Mouse (Mus musculus) limb, embryonic 14.5 days (tissue): ENCODE results near the gene Trem2. TPM values are rescaled to one million over a fixed set of nuclear protein-coding genes. Genes with fewer than 3 reads are reported as not detected.

Experiments
- ATAC-seq: fragments of 200-750 bp; cut with Nextera tagmentation; 2 replicates; pipeline ENCODE4 v1.8.0; 2017; ENCODE audit warnings: low read depth, moderate number of reproducible peaks, moderate TSS enrichment; ENCODE audit not compliant: low FRiP score
- DNase-seq: peaks from one replicate; pipeline ENCODE4 v3.0.0-alpha.2; 2015; ENCODE audit warnings: low spot score
- H3K27ac ChIP-seq: fragments of 300-500 bp; sonication (generic); replicated peaks from 2 replicates; pipeline ENCODE4 v1.5.1; 2014; ENCODE audit warnings: low read depth, mild to moderate bottlenecking, low read length, moderate library complexity, mixed read lengths
- H3K27me3 ChIP-seq: fragments of 300-500 bp; sonication (generic); 2 replicates; pipeline ENCODE4 v1.6.1; 2014; ENCODE audit warnings: low read length, mixed read lengths; ENCODE audit not compliant: control insufficient read depth, insufficient read depth
- H3K36me3 ChIP-seq: fragments of 300-500 bp; sonication (generic); 2 replicates; pipeline ENCODE4 v1.6.1; 2014; ENCODE audit warnings: mild to moderate bottlenecking, low read length, moderate library complexity, mixed read lengths; ENCODE audit not compliant: control insufficient read depth, insufficient read depth
- H3K4me1 ChIP-seq: fragments of 300-500 bp; sonication (generic); 2 replicates; pipeline ENCODE4 v1.6.1; 2014; ENCODE audit warnings: antibody characterized with exemption, low read length, mixed read lengths; ENCODE audit not compliant: control insufficient read depth, insufficient read depth
- H3K4me2 ChIP-seq: fragments of 300-500 bp; sonication (generic); replicated peaks from 2 replicates; pipeline ENCODE4 v1.6.1; 2014; ENCODE audit warnings: low read depth, mild to moderate bottlenecking, low read length, moderate library complexity; ENCODE audit not compliant: severe bottlenecking
- H3K4me3 ChIP-seq: fragments of 300-500 bp; sonication (generic); replicated peaks from 2 replicates; pipeline ENCODE4 v1.5.1; 2014; ENCODE audit warnings: low read length
- H3K9ac ChIP-seq: fragments of 300-500 bp; sonication (generic); 2 replicates; pipeline ENCODE4 v1.6.1; 2014; ENCODE audit warnings: mild to moderate bottlenecking, low read depth, low read length, moderate library complexity; ENCODE audit not compliant: severe bottlenecking
- H3K9me3 ChIP-seq: fragments of 300-500 bp; sonication (generic); 2 replicates; pipeline ENCODE4 v1.6.1; 2016; ENCODE audit warnings: low read length; ENCODE audit not compliant: control insufficient read depth
- POLR2A ChIP-seq: fragments of 200-500 bp; IDR thresholded peaks from 2 replicates; pipeline ENCODE4 v1.8.0; 2012; ENCODE audit warnings: inconsistent platforms, mild to moderate bottlenecking, moderate library complexity, borderline replicate concordance; ENCODE audit not compliant: insufficient read depth, insufficient read length; ENCODE audit errors: extremely low read depth
- WGBS: fragments of 180-500 bp; shearing (Covaris S2); extraction: QIAGEN DNeasy Blood & Tissue Kit; methylation state at CpG from one replicate; pipeline ENCODE4 v1.1.7; 2014; 5-methylcytosine and 5-hydroxymethylcytosine counted together
- polyA plus RNA-seq, 2 experiments: library from polyadenylated mRNA; depleted of rRNA in 1 of 2; stranded (reverse) in 1 of 2; unstranded in 1 of 2; fragments of >200 nt; fragmentation: Nextera tagmentation in 1 of 2; extraction: Ambion mirVana in 1 of 2; gene quantifications; 2 replicates each; pipeline versions ENCODE4 v1.2.1 to v1.2.3; 2012 to 2014

The Trem2 gene
- polyA plus RNA-seq, 2 experiments: 8.4 to 10.4 TPM

DNA sequence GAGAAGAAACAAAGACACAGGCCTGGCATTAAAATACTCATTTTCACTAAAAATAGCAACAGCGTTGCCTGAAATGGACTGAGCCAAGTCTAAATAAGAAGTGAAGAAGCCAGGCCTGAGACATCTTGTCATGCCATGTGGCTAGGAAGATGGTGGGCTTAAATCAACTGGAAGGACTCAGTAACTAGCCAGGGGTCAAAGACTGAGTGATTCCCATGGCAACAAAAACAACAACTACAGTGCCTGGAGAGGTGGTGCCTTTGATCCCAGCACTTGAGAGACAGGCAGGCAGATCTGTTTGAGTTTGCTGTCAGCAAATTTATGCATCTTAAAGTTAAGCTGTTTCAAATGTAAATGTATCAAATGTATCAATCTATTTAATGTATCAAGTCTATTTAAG lies 5.9 kb upstream of the Trem2 start:
- ATAC-seq: no peak
- no peak for TF ChIP-seq POLR2A
- Histone ChIP-seq H3K4me2 (no peak overlapping the region), H3K36me3 (no peaks in the 10 kb centered on the region), H3K4me3 (no peak overlapping the region), H3K27ac (no peak overlapping the region), H3K9me3 (no peaks in the 10 kb centered on the region), H3K27me3 (no peaks in the 10 kb centered on the region), H3K9ac (no peak overlapping the region), H3K4me1 (no peaks in the 10 kb centered on the region)
- no peak for DNase-seq
- 85% methylated on average over 1 of the region's 1 CpGs for WGBS

GRCm38 (mm10) chr17:48341947-48342346 lies 4.3 kb upstream of the Trem2 start:
- Histone ChIP-seq H3K27ac (no peak overlapping the region), H3K4me2 (no peak overlapping the region), H3K4me1 (no peaks in the 10 kb centered on the region), H3K9me3 (no peaks in the 10 kb centered on the region), H3K9ac (no peak overlapping the region), H3K4me3 (no peak overlapping the region), H3K27me3 (no peaks in the 10 kb centered on the region), H3K36me3 (no peaks in the 10 kb centered on the region)
- TF ChIP-seq POLR2A: no peak
- DNase-seq (no peak), ATAC-seq (no peak)
- 43% methylated on average over 3 of the region's 3 CpGs for WGBS

DNA sequence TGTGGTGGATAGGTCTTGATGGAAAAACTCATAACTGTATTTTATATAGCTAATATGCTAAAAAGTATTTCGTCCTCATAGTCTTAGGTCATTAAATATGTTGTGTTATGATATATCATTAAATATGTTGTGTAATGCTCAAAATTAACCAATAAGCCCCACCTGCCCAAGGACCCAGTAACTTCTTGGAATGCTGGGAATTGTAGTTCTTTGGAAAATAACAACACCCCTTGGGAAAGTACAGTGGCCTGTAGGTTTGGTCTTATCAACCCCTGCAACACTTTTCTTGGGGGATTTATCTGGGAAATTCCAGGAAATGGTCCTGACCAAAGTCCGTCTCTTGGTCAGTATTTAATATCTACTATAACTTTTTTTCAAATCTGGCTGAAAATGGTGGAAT lies 3.1 kb upstream of the Trem2 start:
- Histone ChIP-seq H3K27ac (no peak overlapping the region), H3K9me3 (no peaks in the 10 kb centered on the region), H3K9ac (no peak overlapping the region), H3K36me3 (no peaks in the 10 kb centered on the region), H3K4me1 (no peaks in the 10 kb centered on the region), H3K4me2 (no peak overlapping the region), H3K27me3 (no peaks in the 10 kb centered on the region), H3K4me3 (no peak overlapping the region)
- 82% methylated on average over 2 of the region's 2 CpGs for WGBS
- no peak for TF ChIP-seq POLR2A
- DNase-seq: no peak
- no peak for ATAC-seq

DNA sequence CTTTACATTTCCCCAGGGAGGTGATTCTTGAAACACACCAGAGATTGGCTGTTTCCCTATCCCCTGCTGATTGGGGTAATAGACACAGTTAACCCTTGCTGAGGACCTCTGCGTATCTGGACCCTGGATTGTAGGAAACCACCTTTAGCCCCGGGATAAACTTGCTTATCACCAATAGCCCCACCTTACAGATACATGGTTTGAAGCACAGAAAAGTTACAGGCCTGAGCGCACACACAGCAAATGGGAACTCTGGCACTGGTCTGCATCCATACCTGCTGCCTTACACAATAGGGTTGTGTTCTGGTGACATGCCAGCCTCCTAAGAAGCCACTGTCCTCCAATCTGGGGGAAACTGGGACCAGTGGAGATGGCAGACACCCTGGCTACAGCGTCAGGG lies 377 bp upstream of the Trem2 start:
- WGBS: 78% methylated on average over 4 of the region's 4 CpGs
- Histone ChIP-seq H3K4me3 (no peak overlapping the region), H3K36me3 (no peaks in the 10 kb centered on the region), H3K27ac (no peak overlapping the region), H3K4me1 (no peaks in the 10 kb centered on the region), H3K4me2 (no peak overlapping the region), H3K27me3 (no peaks in the 10 kb centered on the region), H3K9ac (no peak overlapping the region), H3K9me3 (no peaks in the 10 kb centered on the region)
- DNase-seq (no peak), ATAC-seq (no peak)
- TF ChIP-seq POLR2A: no peak

- DNase-seq (no peak), ATAC-seq (no peak)
- TF ChIP-seq POLR2A: no peak
- H3K4me1 ChIP-seq: no peaks in the 10 kb centered on the region
- H3K36me3 ChIP-seq: no peaks in the 10 kb centered on the region
- H3K27ac ChIP-seq: no peak overlapping the region
- H3K9me3 ChIP-seq: no peaks in the 10 kb centered on the region
- no peak overlapping the region for H3K4me2 ChIP-seq
- no peaks in the 10 kb centered on the region for H3K27me3 ChIP-seq
- WGBS: 59% methylated on average over 4 of the region's 4 CpGs
- H3K9ac ChIP-seq: no peak overlapping the region
- H3K4me3 ChIP-seq: no peak overlapping the region
Measured at GRCm38 (mm10) chr17:48346834-48347233, 633 bp downstream of the Trem2 start.

GRCm38 (mm10) chr17:48347287-48347686 lies 1.1 kb downstream of the Trem2 start:
- 77% methylated on average over 2 of the region's 2 CpGs for WGBS
- TF ChIP-seq POLR2A: no peak

More at GRCm38 (mm10) chr17:48347287-48347686, 1.1 kb downstream of the Trem2 start:
- Histone ChIP-seq H3K27me3 (no peaks in the 10 kb centered on the region), H3K36me3 (no peaks in the 10 kb centered on the region), H3K4me1 (no peaks in the 10 kb centered on the region), H3K4me2 (no peak overlapping the region), H3K27ac (no peak overlapping the region), H3K4me3 (no peak overlapping the region), H3K9me3 (no peaks in the 10 kb centered on the region), H3K9ac (no peak overlapping the region)
- no peak for ATAC-seq
- DNase-seq: no peak
